Mouse (Mus musculus): ENCODE data around the gene Rbms3.

The Rbms3 gene

GRCm38 (mm10) chr9:117629771-117630170, at the start of gene Rbms3:
TSS of gene Rbms3 (minus strand) at chr9:117629913.
- DNase-seq (ENCODE audit: low read depth, low spot score), result no peak

GRCm38 (mm10) chr9:117673311-117673710, 43.6 kb upstream of the Rbms3 start:
- DNase-seq (ENCODE audit: low read depth, low spot score), result no peak

- DNase-seq (ENCODE audit: low read depth, low spot score), result no peak
Observed at GRCm38 (mm10) chr9:117654626-117655025, 24.9 kb upstream of the Rbms3 start.

GRCm38 (mm10) chr9:117653641-117654040, 23.9 kb upstream of the Rbms3 start:
- peak; percentile 8 for DNase-seq (ENCODE audit: low read depth, low spot score)

GRCm38 (mm10) chr9:117646131-117646530, 16.4 kb upstream of the Rbms3 start:
- DNase-seq (ENCODE audit: low read depth, low spot score), result no peak

- DNase-seq (ENCODE audit: low read depth, low spot score), result no peak
Observed at GRCm38 (mm10) chr9:117641090-117641782, 11.5 kb upstream of the Rbms3 start.

- no peak for DNase-seq (ENCODE audit: low read depth, low spot score)
Observed at GRCm38 (mm10) chr9:117638623-117639185, 9.0 kb upstream of the Rbms3 start.

- DNase-seq (ENCODE audit: low read depth, low spot score), result no peak
Observed at GRCm38 (mm10) chr9:117636492-117636891, 6.8 kb upstream of the Rbms3 start.

- DNase-seq (ENCODE audit: low read depth, low spot score), result no peak
Observed at GRCm38 (mm10) chr9:117627173-117627572, 2.5 kb downstream of the Rbms3 start.

- no peak for DNase-seq (ENCODE audit: low read depth, low spot score)
Observed at GRCm38 (mm10) chr9:117600781-117601180, 28.9 kb downstream of the Rbms3 start.

- DNase-seq (ENCODE audit: low read depth, low spot score), result no peak
Observed at GRCm38 (mm10) chr9:117599341-117599740, 30.4 kb downstream of the Rbms3 start.

GRCm38 (mm10) chr9:117596162-117596561, 33.6 kb downstream of the Rbms3 start:
- no peak for DNase-seq (ENCODE audit: low read depth, low spot score)

- DNase-seq (ENCODE audit: low read depth, low spot score), result no peak
Observed at GRCm38 (mm10) chr9:117585345-117585744, 44.4 kb downstream of the Rbms3 start.

- DNase-seq (ENCODE audit: low read depth, low spot score), result peak; percentile 36
Observed at GRCm38 (mm10) chr9:117583638-117584037, 46.1 kb downstream of the Rbms3 start.

GRCm38 (mm10) chr9:117582591-117582990, 47.1 kb downstream of the Rbms3 start:
- no peak for DNase-seq (ENCODE audit: low read depth, low spot score)

GRCm38 (mm10) chr9:117571186-117571855, 58.4 kb downstream of the Rbms3 start:
- no peak for DNase-seq (ENCODE audit: low read depth, low spot score)

- DNase-seq (ENCODE audit: low read depth, low spot score), result no peak
Observed at GRCm38 (mm10) chr9:117570240-117570821, 59.4 kb downstream of the Rbms3 start.

GRCm38 (mm10) chr9:117566293-117566692, 63.4 kb downstream of the Rbms3 start:
- no peak for DNase-seq (ENCODE audit: low read depth, low spot score)

GRCm38 (mm10) chr9:117558562-117558961, 71.2 kb downstream of the Rbms3 start:
- no peak for DNase-seq (ENCODE audit: low read depth, low spot score)

- no peak for DNase-seq (ENCODE audit: low read depth, low spot score)
Observed at GRCm38 (mm10) chr9:117554356-117554755, 75.4 kb downstream of the Rbms3 start.

GRCm38 (mm10) chr9:117529281-117529680, 100.4 kb downstream of the Rbms3 start:
- no peak for DNase-seq (ENCODE audit: low read depth, low spot score)

- peak; percentile 16 for DNase-seq (ENCODE audit: low read depth, low spot score)
Observed at GRCm38 (mm10) chr9:117508941-117509340, 120.8 kb downstream of the Rbms3 start.

Data from brain, embryonic 18.5 days (tissue).